Mouse (Mus musculus) spleen, adult 2 months (tissue): ENCODE measurements around the gene Akap13. TPM values are rescaled to one million over a fixed set of nuclear protein-coding genes. Genes with fewer than 3 reads are reported as not detected.
A peak's percentile ranks its signal among the peaks of the same experiment; 100 is the strongest.
"Not testable (repeated sequence)": the region's sequence is repeated elsewhere in the genome, so short reads cannot be mapped to it uniquely, and the experiment has no call there.

Experiments
- DNase-seq, 2 experiments: peaks; one replicate each; pipeline versions ENCODE4 v3.0.0 to v3.0.0-alpha.2; 2012 to 2021; ENCODE audit warnings: low spot score in 2 of 2, low read depth in 1 of 2
- H3K27ac ChIP-seq: fragments of 200-500 bp; 2 replicates; pipeline ENCODE4 v1.5.1; 2012; ENCODE audit warnings: low read length, inconsistent platforms; ENCODE audit not compliant: insufficient read depth
- H3K27me3 ChIP-seq: fragments of 200-500 bp; 2 replicates; pipeline ENCODE4 v1.6.1; 2012; ENCODE audit warnings: mild to moderate bottlenecking, moderate library complexity, low read length, inconsistent platforms; ENCODE audit not compliant: control insufficient read depth, insufficient read depth
- H3K36me3 ChIP-seq: fragments of 200-500 bp; 2 replicates; pipeline ENCODE4 v1.6.1; 2012; ENCODE audit warnings: mild to moderate bottlenecking, low read length, inconsistent platforms; ENCODE audit not compliant: control insufficient read depth, insufficient read depth
- H3K4me1 ChIP-seq: fragments of 200-500 bp; 2 replicates; pipeline ENCODE4 v1.6.1; 2011; ENCODE audit warnings: inconsistent platforms; ENCODE audit not compliant: control insufficient read depth, insufficient read depth, insufficient read length
- H3K4me3 ChIP-seq: fragments of 200-500 bp; 2 replicates; pipeline ENCODE4 v1.5.1; 2011; ENCODE audit warnings: mild to moderate bottlenecking, inconsistent platforms; ENCODE audit not compliant: insufficient read depth, insufficient read length; ENCODE audit errors: extremely low read depth
- CTCF ChIP-seq: fragments of 200-500 bp; IDR thresholded peaks from 2 replicates; pipeline ENCODE4 v1.5.1; 2011; ENCODE audit warnings: mild to moderate bottlenecking, inconsistent platforms; ENCODE audit not compliant: insufficient read depth, insufficient read length, insufficient replicate concordance; ENCODE audit errors: extremely low read depth
- POLR2A ChIP-seq: fragments of 200-500 bp; IDR thresholded peaks from 2 replicates; pipeline ENCODE4 v1.6.1; 2011; ENCODE audit warnings: low read depth, low read length, inconsistent platforms
- WGBS: fragments of 180-500 bp; shearing (Covaris S2); methylation state at CpG from one replicate; pipeline ENCODE4 v1.1.7; 2018; 5-methylcytosine and 5-hydroxymethylcytosine counted together
- polyA plus RNA-seq: library from polyadenylated mRNA; depleted of rRNA; stranded (reverse); fragments of >200 nt; gene quantifications from 2 replicates; pipeline ENCODE4 v1.2.3, GENCODE M21; 2012

Gene Akap13
- polyA plus RNA-seq, 1 experiment = 34.2 TPM

DNA sequence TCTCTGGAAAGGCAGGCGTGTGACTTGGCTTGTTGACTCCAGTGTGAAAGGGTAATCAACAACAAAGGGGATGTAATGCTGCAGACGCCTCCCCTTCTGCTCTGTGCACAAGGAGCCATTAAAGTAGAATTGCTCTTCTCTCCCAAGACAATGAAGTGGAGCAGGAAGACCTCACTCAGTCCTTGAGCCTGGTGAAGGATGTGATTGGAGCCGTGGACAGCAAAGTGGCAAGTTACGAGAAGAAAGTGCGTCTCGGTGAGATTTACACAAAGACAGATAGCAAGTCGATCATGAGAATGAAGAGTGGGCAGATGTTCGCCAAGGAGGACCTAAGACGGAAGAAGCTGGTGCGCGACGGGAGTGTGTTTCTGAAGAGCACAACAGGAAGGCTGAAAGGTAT lies 274.9 kb downstream of the Akap13 start:
- TF ChIP-seq CTCF (no peak), POLR2A (no peak)
- WGBS = 94% methylated on average over 12 of the region's 12 CpGs
- H3K27me3 ChIP-seq = no peaks in the 10 kb centered on the region
- no peak overlapping the region for H3K4me3 ChIP-seq
- H3K27ac ChIP-seq = no peak overlapping the region
- no peak for DNase-seq
- no peaks in the 10 kb centered on the region for H3K4me1 ChIP-seq
- peaks cover 72% of the 10 kb centered on the region for H3K36me3 ChIP-seq

DNA sequence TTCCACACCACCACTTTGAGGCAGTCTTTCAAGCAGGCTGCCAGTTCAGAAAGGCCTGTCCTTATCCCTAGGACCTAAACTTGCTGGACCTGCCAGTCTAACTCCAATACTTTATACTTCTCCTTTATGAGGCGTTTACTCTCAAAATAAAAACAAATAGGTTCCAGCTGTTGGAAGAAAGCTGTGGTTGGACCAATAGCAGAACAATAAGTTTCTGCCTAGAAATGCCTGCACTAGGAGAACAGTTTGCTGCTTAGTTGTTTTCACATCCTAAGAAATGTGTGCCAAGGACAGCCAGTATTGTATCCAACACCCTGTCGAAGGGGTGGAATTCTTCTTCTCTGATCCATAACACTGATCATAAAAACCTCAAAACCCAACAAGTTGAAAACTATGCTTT lies 276.6 kb downstream of the Akap13 start:
- H3K36me3 ChIP-seq = peaks cover 71% of the 10 kb centered on the region
- no peaks in the 10 kb centered on the region for H3K27me3 ChIP-seq
- no peaks in the 10 kb centered on the region for H3K4me1 ChIP-seq
- TF ChIP-seq POLR2A = no peak
- no peak for TF ChIP-seq CTCF
- 86% methylated on average over 2 of the region's 2 CpGs for WGBS
- no peak overlapping the region for H3K4me3 ChIP-seq
- no peak for DNase-seq
- H3K27ac ChIP-seq = no peak overlapping the region

GRCm38 (mm10) chr7:75733166-75733565 lies 277.8 kb downstream of the Akap13 start:
- 95% methylated on average over 2 of the region's 2 CpGs for WGBS
- no peak for TF ChIP-seq POLR2A
- no peak for TF ChIP-seq CTCF
- peaks cover 75% of the 10 kb centered on the region for H3K36me3 ChIP-seq
- H3K4me1 ChIP-seq = no peaks in the 10 kb centered on the region
- no peak overlapping the region for H3K4me3 ChIP-seq
- H3K27ac ChIP-seq = no peak overlapping the region
- no peaks in the 10 kb centered on the region for H3K27me3 ChIP-seq
- no peak for DNase-seq

- WGBS = 64% methylated on average over 10 of the region's 10 CpGs
- peak; percentile 87; the same call in 1 of the 2 replicates for TF ChIP-seq CTCF
- TF ChIP-seq POLR2A = no peak
- DNase-seq = peak; percentile 45 to 54
- no peaks in the 10 kb centered on the region for H3K4me1 ChIP-seq
- H3K27me3 ChIP-seq = no peaks in the 10 kb centered on the region
- no peak overlapping the region for H3K4me3 ChIP-seq
- no peak overlapping the region for H3K27ac ChIP-seq
- H3K36me3 ChIP-seq = peaks cover 59% of the 10 kb centered on the region
Observed at GRCm38 (mm10) chr7:75739075-75739725, 283.9 kb downstream of the Akap13 start.

GRCm38 (mm10) chr7:75744528-75744927 lies 289.2 kb downstream of the Akap13 start:
- Histone ChIP-seq H3K27me3 (no peaks in the 10 kb centered on the region), H3K4me1 (no peaks in the 10 kb centered on the region), H3K27ac (no peak overlapping the region), H3K4me3 (no peak overlapping the region), H3K36me3 (peaks cover 62% of the 10 kb centered on the region)
- DNase-seq = no peak
- 82% methylated on average over 2 of the region's 2 CpGs for WGBS
- TF ChIP-seq CTCF (no peak), POLR2A (no peak)

- Histone ChIP-seq H3K4me3 (no peak overlapping the region), H3K27ac (no peak overlapping the region), H3K36me3 (peaks cover 68% of the 10 kb centered on the region), H3K27me3 (no peaks in the 10 kb centered on the region), H3K4me1 (no peaks in the 10 kb centered on the region)
- 86% methylated on average over 7 of the region's 7 CpGs for WGBS
- no peak for DNase-seq
- TF ChIP-seq POLR2A (no peak), CTCF (no peak)
Observed at GRCm38 (mm10) chr7:75744978-75745638, 289.8 kb downstream of the Akap13 start.

GRCm38 (mm10) chr7:75745969-75746368 lies 290.6 kb downstream of the Akap13 start:
- not testable (repeated sequence) for H3K4me1 ChIP-seq, H3K27ac ChIP-seq, H3K27me3 ChIP-seq, DNase-seq, H3K4me3 ChIP-seq
- 89% methylated on average over 3 of the region's 3 CpGs for WGBS
- peaks cover 72% of the 10 kb centered on the region for H3K36me3 ChIP-seq
- peak; percentile 1; the same call in 1 of the 2 replicates for TF ChIP-seq CTCF
